Mouse (Mus musculus) forebrain, embryonic 15.5 days (tissue): ENCODE results near the gene Rbm38. TPM values are rescaled to one million over a fixed set of nuclear protein-coding genes. Genes with fewer than 3 reads are reported as not detected.
A peak's percentile ranks its signal among the peaks of the same experiment; 100 is the strongest.

Experiments
- ATAC-seq: fragments of 200-750 bp; cut with Nextera tagmentation; replicated peaks from 2 replicates; pipeline ENCODE4 v1.8.0; 2017; ENCODE audit warnings: mild to moderate bottlenecking, moderate TSS enrichment, moderate library complexity
- H3K27ac ChIP-seq: fragments of 300-500 bp; sonication (generic); replicated peaks from 2 replicates; pipeline ENCODE4 v1.5.1; 2015; ENCODE audit warnings: mild to moderate bottlenecking, inconsistent platforms
- H3K27me3 ChIP-seq: fragments of 300-500 bp; sonication (generic); 2 replicates; pipeline ENCODE4 v1.6.1; 2015; ENCODE audit warnings: inconsistent platforms
- H3K36me3 ChIP-seq: fragments of 300-500 bp; sonication (generic); 2 replicates; pipeline ENCODE4 v1.6.1; 2015; ENCODE audit warnings: mild to moderate bottlenecking, inconsistent platforms
- H3K4me1 ChIP-seq: fragments of 300-500 bp; sonication (generic); 2 replicates; pipeline ENCODE4 v1.6.1; 2015; ENCODE audit warnings: inconsistent platforms
- H3K4me2 ChIP-seq: fragments of 300-500 bp; sonication (generic); replicated peaks from 2 replicates; pipeline ENCODE4 v1.6.1; 2015; ENCODE audit warnings: mild to moderate bottlenecking, inconsistent platforms
- H3K4me3 ChIP-seq: fragments of 300-500 bp; sonication (generic); 2 replicates; pipeline ENCODE4 v1.5.1; 2015; ENCODE audit warnings: mild to moderate bottlenecking, inconsistent platforms
- H3K9ac ChIP-seq: fragments of 300-500 bp; sonication (generic); replicated peaks from 2 replicates; pipeline ENCODE4 v1.6.1; 2015; ENCODE audit warnings: mild to moderate bottlenecking, inconsistent platforms
- H3K9me3 ChIP-seq: fragments of 300-500 bp; sonication (generic); 2 replicates; pipeline ENCODE4 v1.6.1; 2016; ENCODE audit warnings: inconsistent platforms
- WGBS: fragments of 180-500 bp; shearing (Covaris S2); methylation state at CpG from one replicate; pipeline ENCODE4 v1.1.7; 2015; ENCODE audit warnings: mixed read lengths; 5-methylcytosine and 5-hydroxymethylcytosine counted together
- polyA plus RNA-seq: library from polyadenylated mRNA; unstranded; fragments of >200 nt; fragmentation: Nextera tagmentation; extraction: Ambion mirVana; gene quantifications from 2 replicates; pipeline ENCODE4 v1.2.1, GENCODE M21; 2015

Gene Rbm38
- polyA plus RNA-seq, 1 experiment from 2014 or later: 24.0 TPM

DNA sequence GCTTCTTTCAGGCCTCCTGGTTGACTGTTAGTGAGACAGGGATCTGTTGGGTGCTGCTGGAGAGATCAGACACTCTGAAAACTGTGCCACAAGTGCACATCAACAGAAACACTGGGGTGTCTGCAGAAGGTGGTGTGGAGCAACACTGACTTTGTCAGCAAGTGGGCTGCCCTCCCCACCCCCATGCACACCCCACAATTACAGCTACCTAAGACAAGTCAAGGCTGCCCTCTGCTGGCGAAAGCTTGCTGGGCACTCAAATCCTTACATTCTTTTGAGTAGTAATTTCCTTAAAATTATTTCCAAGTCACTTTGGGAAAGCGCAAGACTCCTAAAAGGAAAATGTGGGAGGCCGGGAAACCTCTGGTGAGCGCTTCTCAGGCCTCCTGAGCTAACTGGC is 24.1 kb upstream of the Rbm38 start:
- Histone ChIP-seq H3K9me3 (no peaks in the 10 kb centered on the region), H3K27me3 (no peaks in the 10 kb centered on the region), H3K4me3 (no peak overlapping the region), H3K4me2 (no peak overlapping the region), H3K9ac (no peak overlapping the region), H3K4me1 (peaks cover 10% of the 10 kb centered on the region), H3K27ac (no peak overlapping the region), H3K36me3 (no peaks in the 10 kb centered on the region)
- no peak for ATAC-seq
- WGBS: 10% methylated on average over 4 of the region's 4 CpGs

DNA sequence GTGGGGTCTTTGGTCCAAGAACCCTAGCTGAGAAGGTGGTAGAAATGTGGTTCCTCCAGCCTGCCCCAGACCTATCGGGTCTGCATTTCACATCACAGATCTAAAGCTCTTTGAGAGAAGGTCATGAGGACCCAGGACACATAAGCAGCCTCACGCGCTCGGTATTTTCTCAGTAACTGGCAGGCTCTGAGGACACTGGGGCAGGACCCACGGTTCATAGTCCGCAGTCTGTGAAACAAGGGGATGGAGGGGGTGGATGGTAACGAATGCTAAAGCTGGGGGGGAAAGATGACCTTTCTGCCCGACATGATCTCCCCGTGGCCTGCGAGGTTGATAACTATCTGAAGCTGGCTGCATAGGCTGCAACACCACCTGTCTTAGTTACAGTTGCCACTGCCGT is 22.6 kb upstream of the Rbm38 start:
- H3K9ac ChIP-seq: no peak overlapping the region
- no peak overlapping the region for H3K4me2 ChIP-seq
- H3K27me3 ChIP-seq: no peaks in the 10 kb centered on the region
- H3K4me3 ChIP-seq: no peak overlapping the region
- ATAC-seq: no peak
- peaks cover under 1% of the 10 kb centered on the region; the same call in 1 of the 2 replicates for H3K36me3 ChIP-seq
- H3K27ac ChIP-seq: no peak overlapping the region
- H3K9me3 ChIP-seq: no peaks in the 10 kb centered on the region
- WGBS: 74% methylated on average over 11 of the region's 11 CpGs
- H3K4me1 ChIP-seq: peaks cover 19% of the 10 kb centered on the region

DNA sequence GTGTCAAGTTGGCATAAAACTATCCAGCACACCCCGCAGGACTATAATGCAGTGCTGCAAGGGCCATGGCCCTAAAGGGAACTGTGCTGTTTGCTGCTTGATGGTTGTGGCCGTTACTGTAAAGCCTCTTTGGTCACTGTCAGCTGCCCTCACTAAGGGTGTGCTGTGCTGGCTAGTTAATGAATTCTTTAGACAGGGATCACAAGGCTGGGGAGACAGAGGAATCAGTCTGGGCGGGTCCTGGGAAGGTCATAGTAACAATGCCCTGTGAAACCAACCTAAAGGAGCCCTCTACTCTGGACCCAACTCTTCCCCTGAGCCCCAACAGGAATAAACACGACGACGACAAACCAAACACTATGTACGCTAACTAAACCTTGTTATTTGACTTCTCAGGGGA is 21.8 kb upstream of the Rbm38 start:
- WGBS: 74% methylated on average over 7 of the region's 7 CpGs
- no peak overlapping the region for H3K9ac ChIP-seq
- peaks cover 7% of the 10 kb centered on the region; the same call in 1 of the 2 replicates for H3K36me3 ChIP-seq
- H3K27me3 ChIP-seq: no peaks in the 10 kb centered on the region
- H3K4me1 ChIP-seq: peaks cover 19% of the 10 kb centered on the region
- no peak overlapping the region for H3K27ac ChIP-seq
- no peak overlapping the region for H3K4me3 ChIP-seq
- no peak overlapping the region for H3K4me2 ChIP-seq
- no peak for ATAC-seq
- H3K9me3 ChIP-seq: no peaks in the 10 kb centered on the region

DNA sequence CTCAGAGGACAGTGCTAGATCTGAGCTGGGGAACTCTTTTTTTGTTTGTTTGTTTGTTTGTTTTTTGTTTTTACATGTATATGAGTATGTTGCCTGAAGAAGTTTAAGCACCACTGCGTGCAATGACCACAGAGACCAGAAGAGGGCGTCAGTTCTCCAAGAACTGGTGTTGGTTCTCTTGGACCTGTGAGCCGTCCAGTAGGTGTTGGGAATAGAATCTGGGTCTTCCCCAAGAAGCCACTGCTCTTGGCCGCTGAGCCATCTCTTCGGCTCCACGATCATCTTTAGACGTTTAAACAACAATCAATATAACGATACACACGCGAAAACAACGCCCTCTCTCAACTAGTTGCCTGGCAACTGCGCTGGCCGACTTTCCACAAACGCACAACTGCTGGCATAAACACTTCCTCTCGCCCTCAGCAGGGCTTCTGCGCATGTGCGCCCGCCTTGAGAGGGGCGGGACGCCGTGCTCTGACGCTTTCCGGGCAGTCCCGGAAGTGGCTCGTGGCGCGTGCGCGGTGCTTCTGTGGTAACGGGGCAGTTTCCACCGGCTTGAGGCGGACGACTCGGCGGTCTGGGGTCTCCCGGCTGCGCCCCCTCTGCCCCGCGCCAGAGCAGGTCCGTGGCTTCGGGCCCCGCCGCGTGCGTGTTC is 20.5 kb upstream of the Rbm38 start, which contains the start of gene Rae1:
Rae1 (plus strand) TSS at position 488 of the 655 bp plus-strand sequence.
- Histone ChIP-seq H3K4me1 (peaks cover 19% of the 10 kb centered on the region), H3K4me2 (peak within 1 kb of the TSS; percentile 83), H3K27me3 (no peaks in the 10 kb centered on the region), H3K36me3 (peaks cover 19% of the 10 kb centered on the region), H3K27ac (peak within 1 kb of the TSS; percentile 88), H3K9me3 (no peaks in the 10 kb centered on the region), H3K9ac (peak within 1 kb of the TSS; percentile 84), H3K4me3 (peak within 1 kb of the TSS; percentile 94)
- ATAC-seq: peak; percentile 96
- WGBS: under 1% methylated on average over 45 of the region's 45 CpGs

DNA sequence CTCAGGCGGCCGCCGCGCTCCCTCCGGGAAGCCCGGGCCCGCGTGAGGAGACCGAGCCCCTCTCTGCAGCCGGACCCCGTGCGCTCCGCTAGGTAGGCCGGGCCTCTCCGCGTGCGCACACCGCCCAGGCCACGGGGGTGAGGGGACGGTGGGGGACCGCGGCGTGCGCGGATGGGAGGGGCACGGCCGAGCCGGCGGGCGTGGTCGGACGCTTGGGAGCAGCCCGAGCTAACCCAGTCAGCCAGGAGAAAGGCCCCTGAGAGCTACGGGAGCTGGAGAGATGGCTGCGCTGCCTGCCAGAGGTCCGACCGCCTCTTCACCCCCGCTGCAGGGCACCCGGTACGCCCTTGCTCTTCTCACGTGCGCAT is 20.0 kb upstream of the Rbm38 start:
- Histone ChIP-seq H3K4me3 (peak overlapping the region; percentile 94), H3K27me3 (no peaks in the 10 kb centered on the region), H3K27ac (peak overlapping the region; percentile 88), H3K9ac (peak overlapping the region; percentile 84), H3K36me3 (peaks cover 24% of the 10 kb centered on the region), H3K4me1 (peaks cover 19% of the 10 kb centered on the region), H3K4me2 (peak overlapping the region; percentile 83), H3K9me3 (no peaks in the 10 kb centered on the region)
- ATAC-seq: peak; percentile 82
- under 1% methylated on average over 42 of the region's 42 CpGs for WGBS

DNA sequence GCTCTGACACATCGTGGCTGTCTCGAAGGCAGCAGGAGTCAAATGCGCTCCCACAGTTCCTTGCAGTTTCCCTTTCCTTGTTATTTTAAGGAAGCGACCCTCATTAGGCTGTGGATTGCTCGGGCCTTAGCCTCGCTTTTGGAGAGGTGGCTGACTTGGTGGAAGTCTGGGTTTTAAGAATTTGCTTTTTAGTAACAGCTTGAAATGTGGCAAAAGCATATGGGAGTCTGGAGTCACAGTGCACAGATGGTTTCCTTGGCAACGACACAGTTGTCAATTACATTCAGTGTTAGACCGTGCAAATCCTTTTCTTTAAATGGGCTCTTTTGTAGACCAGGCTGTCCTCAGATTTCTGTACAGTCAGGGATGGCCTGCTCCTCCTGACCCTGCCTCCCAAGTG is 19.4 kb upstream of the Rbm38 start:
- Histone ChIP-seq H3K4me2 (peak overlapping the region; percentile 83), H3K4me1 (peaks cover 19% of the 10 kb centered on the region), H3K36me3 (peaks cover 30% of the 10 kb centered on the region), H3K9me3 (no peaks in the 10 kb centered on the region), H3K27me3 (no peaks in the 10 kb centered on the region), H3K27ac (peak overlapping the region; percentile 88), H3K4me3 (peak overlapping the region; percentile 94), H3K9ac (peak overlapping the region; percentile 84)
- WGBS: 17% methylated on average over 8 of the region's 8 CpGs
- peak; percentile 46 for ATAC-seq

DNA sequence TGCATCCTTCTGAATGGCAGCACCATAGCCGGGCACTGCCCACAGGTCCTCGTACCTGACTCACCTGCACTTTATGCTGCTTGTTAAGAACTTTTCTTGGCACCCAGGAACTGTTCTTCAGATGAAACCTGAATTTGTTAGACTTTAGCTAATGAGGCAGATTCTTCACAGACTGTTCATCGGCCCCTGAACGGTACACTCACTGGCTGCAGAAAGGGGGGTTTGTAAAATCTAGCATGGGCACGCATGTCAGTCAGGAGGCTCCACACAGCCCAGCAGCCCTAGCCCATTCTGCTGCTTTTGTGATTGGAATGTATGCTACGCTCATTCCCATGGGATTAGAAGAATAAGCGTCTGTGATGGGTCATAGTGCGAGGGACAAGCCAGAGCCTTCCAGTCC is 16.6 kb upstream of the Rbm38 start:
- Histone ChIP-seq H3K9ac (no peak overlapping the region), H3K4me1 (peaks cover 19% of the 10 kb centered on the region), H3K9me3 (no peaks in the 10 kb centered on the region), H3K27me3 (no peaks in the 10 kb centered on the region), H3K36me3 (peaks cover 58% of the 10 kb centered on the region), H3K4me3 (no peak overlapping the region), H3K27ac (no peak overlapping the region), H3K4me2 (no peak overlapping the region)
- ATAC-seq: no peak
- 93% methylated on average over 8 of the region's 8 CpGs for WGBS

DNA sequence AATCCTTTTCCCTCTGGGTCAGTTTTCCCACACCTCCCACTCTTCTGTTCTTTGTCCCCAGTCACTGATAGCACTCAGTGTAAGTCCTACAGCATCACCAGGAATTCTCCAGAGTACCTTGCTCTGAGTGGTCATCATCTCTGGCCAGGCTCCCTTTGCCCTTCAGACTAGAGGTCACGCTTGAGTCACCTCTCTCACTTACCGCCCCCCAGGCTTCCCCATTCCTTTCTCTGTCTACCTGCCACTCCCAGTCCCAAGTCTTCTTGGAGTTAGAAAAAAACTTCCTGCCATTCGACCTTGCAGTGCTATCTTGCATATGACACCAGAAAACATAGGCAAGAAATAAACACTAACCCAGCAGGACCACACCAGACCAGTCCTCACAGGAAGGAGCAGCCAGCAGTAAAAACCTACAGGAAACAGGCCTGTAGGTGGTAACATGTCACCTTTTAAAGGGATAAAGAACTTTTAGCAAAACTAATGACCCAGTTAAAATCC is 10.0 kb upstream of the Rbm38 start:
- WGBS: 77% methylated on average over 3 of the region's 3 CpGs
- Histone ChIP-seq H3K4me1 (no peaks in the 10 kb centered on the region), H3K27me3 (no peaks in the 10 kb centered on the region), H3K9ac (no peak overlapping the region), H3K9me3 (no peaks in the 10 kb centered on the region), H3K27ac (no peak overlapping the region), H3K4me2 (no peak overlapping the region), H3K4me3 (no peak overlapping the region), H3K36me3 (peaks cover 96% of the 10 kb centered on the region)
- no peak for ATAC-seq

DNA sequence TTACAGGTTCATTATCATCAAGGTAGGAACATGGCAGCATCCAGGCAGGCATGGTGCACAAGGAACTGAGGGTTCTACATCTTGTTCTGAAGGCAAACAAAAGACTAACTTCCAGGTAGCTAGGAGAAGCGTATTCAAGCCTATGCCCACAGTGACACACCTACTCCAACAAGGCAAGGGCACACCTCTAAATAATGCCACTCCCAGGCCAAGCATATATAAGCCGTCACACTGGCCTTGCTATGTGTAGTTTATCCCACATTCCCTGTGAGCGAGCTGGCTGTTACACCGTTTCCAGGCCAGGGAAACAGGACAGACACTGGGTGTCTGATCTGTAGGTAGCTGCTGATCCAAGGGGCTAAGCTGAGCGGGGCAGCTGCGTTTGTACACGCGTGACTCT is 8.9 kb upstream of the Rbm38 start:
- Histone ChIP-seq H3K27me3 (no peaks in the 10 kb centered on the region), H3K36me3 (peaks cover 96% of the 10 kb centered on the region), H3K4me1 (no peaks in the 10 kb centered on the region), H3K9ac (no peak overlapping the region), H3K9me3 (no peaks in the 10 kb centered on the region), H3K4me3 (no peak overlapping the region), H3K27ac (no peak overlapping the region), H3K4me2 (no peak overlapping the region)
- WGBS: 96% methylated on average over 8 of the region's 8 CpGs
- no peak for ATAC-seq

DNA sequence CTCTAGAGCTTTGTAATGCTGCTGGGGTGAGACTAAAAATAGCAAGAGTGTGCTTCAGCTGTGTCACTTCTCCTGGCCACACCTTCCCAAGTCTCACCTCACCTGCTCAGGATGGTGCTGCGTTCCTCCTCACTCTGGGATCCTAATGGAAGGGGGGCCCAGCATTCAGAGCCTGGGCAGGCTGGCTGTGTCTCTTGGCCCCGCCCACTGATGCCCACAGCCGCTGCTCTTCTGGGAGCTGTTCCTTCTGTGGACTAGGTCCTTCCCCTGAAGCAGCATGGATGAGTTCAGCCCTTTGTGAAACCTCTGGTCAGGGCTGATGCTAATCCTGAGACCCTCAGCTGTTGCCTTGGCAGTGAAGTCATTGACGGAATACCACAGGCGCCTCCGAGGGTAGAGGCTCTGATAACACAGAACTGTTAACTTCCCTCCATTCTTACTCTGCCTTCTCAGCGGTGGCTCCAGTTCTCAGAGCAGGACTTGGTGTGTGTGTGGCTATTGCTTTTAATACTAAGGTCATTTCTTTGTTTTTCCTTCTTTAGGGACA is 5.5 kb upstream of the Rbm38 start:
- Histone ChIP-seq H3K27me3 (peaks cover 4% of the 10 kb centered on the region; the same call in 1 of the 2 replicates), H3K4me3 (no peak overlapping the region), H3K9ac (no peak overlapping the region), H3K27ac (no peak overlapping the region), H3K4me1 (peaks cover 6% of the 10 kb centered on the region), H3K4me2 (no peak overlapping the region), H3K9me3 (no peaks in the 10 kb centered on the region), H3K36me3 (peaks cover 62% of the 10 kb centered on the region)
- 86% methylated on average over 7 of the region's 7 CpGs for WGBS
- ATAC-seq: no peak

DNA sequence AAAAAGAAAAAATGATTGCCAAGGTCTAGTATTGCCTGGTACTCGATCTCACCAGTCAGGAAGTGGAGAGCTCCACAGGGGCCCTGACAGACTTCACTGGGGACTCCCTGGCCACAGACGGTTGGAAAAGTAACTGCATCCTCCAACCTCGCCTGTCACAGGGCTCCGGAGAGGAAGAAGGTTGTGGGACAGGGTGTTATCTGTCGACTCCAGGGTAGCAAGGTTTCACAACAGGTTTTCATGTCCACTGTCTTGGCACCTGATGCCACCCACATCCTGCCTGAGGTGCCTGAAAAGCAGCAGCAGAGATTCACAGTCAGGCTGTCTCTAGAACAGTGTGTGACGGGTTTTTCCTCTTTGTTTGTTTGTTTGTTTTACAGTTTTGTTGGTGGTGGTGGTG is 2.4 kb upstream of the Rbm38 start:
- no peak overlapping the region for H3K9ac ChIP-seq
- H3K4me2 ChIP-seq: no peak overlapping the region
- H3K9me3 ChIP-seq: no peaks in the 10 kb centered on the region
- no peak for ATAC-seq
- H3K4me1 ChIP-seq: peaks cover 23% of the 10 kb centered on the region
- no peak overlapping the region for H3K27ac ChIP-seq
- peaks cover 32% of the 10 kb centered on the region for H3K36me3 ChIP-seq
- no peak overlapping the region for H3K4me3 ChIP-seq
- WGBS: 52% methylated on average over 6 of the region's 6 CpGs
- peaks cover 12% of the 10 kb centered on the region; the same call in 1 of the 2 replicates for H3K27me3 ChIP-seq

DNA sequence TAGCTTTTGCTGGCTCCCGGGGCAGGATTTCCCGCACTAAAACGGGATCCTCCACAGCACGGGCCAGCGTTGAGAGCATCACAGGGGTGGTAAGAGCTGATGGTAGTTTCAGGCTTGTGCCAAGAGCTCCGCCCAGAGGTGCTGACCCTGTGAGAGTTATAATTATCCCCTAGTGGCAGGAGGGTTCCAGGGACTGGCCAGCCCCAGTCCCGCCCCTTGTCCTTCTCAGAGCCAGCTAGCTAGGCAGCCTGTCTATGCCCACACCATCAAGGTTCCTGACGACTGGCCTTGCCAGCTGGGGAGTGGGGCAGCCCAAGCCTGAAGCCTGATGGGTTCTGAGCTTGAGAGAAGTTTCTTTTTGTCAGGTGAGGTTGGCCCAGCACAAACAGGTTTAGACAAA is 1.7 kb upstream of the Rbm38 start:
- H3K4me3 ChIP-seq: no peak overlapping the region
- peaks cover 30% of the 10 kb centered on the region for H3K4me1 ChIP-seq
- WGBS: 36% methylated on average over 8 of the region's 8 CpGs
- no peaks in the 10 kb centered on the region for H3K9me3 ChIP-seq
- H3K36me3 ChIP-seq: peaks cover 25% of the 10 kb centered on the region
- no peak overlapping the region for H3K4me2 ChIP-seq
- no peak overlapping the region for H3K27ac ChIP-seq
- H3K27me3 ChIP-seq: peaks cover 12% of the 10 kb centered on the region; the same call in 1 of the 2 replicates
- H3K9ac ChIP-seq: 0 out of 2 replicates have a peak overlapping the region, but pooled peaks have one; percentile 10
- no peak for ATAC-seq
